In the genomic region with DNA sequence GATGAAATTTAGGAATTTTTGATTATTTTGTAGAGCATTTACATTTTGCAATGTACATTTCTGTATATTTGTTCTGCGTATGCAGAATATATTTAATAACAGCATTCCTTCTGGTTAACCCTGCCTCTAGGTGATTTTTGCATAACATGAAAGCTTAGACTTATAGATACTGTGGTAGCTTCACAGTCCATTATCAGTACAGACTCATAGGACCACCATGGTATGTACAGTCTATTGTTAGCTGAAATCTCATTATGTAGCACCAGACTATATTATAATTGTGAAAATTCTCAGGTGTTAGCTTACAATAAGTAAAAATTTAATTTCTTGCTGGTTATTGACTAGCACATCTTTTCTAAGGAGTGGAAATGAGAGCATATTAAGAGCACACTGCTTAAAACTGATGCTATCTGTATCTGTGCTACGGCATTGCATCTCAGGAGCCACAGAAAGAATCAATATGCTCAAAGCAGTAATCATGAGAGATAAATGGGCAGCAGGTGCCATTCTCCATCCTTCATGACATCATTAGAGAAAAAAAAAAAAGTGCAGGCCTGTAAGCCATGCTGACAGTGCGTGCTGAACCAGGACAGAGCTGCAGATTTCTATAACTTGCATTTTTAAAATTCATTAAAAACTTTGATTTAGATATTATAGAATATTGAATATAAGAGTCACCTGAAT, we compare ENCODE assay signal across 22 mouse cellular contexts.
"Had no signal": no experiment of that assay in that cellular context is flagged by ENCODE, and none has a peak within 500 bp of the region (broad histone marks: within the 10 kb centered on the region; RNA-seq: fewer than 3 reads in every experiment).

No protein-coding gene starts in this region.

- H3K4me1 ChIP-seq: hindbrain, embryonic 10.5 days; hindbrain, embryonic 15.5 days; intestine, embryonic 15.5 days; limb, embryonic 15.5 days had no signal

- ATAC-seq: forebrain, embryonic 16.5 days; inflammation-experienced regulatory T-cells, adult 6 months; intestine, embryonic 15.5 days; intestine, postnatal 0 days had no signal

- H3K36me3 ChIP-seq: hindbrain, embryonic 10.5 days; hindbrain, embryonic 15.5 days; intestine, embryonic 15.5 days; limb, embryonic 13.5 days; limb, embryonic 15.5 days had no signal

- DNase-seq: gastrocnemius, adult 2 months; gastrocnemius, postnatal 10 days; gastrocnemius, postnatal 25 days; heart, adult 2 months; heart, postnatal 10 days; heart, postnatal 4 days; kidney, adult 18-20 months; kidney, adult 8-10 months; kidney, postnatal 10 days; kidney, postnatal 25 days; kidney, postnatal 4 days; left cerebral cortex, postnatal 4 days had no signal

- H3K4me3 ChIP-seq: gastrocnemius, adult 2 months; heart, adult 2 months; hindbrain, embryonic 10.5 days; hindbrain, embryonic 15.5 days; intestine, embryonic 15.5 days; layer of hippocampus, adult 2 months; limb, embryonic 13.5 days; limb, embryonic 15.5 days had no signal

- H3K9ac ChIP-seq: hindbrain, embryonic 15.5 days; intestine, embryonic 15.5 days; limb, embryonic 13.5 days; limb, embryonic 15.5 days had no signal

- H3K27ac ChIP-seq: gastrocnemius, adult 2 months; heart, adult 2 months; hindbrain, embryonic 10.5 days; hindbrain, embryonic 15.5 days; intestine, embryonic 15.5 days; layer of hippocampus, adult 2 months; limb, embryonic 13.5 days; limb, embryonic 15.5 days had no signal

- H3K4me2 ChIP-seq: heart, embryonic 11.5 days; hindbrain, embryonic 15.5 days; intestine, embryonic 15.5 days; limb, embryonic 13.5 days; limb, embryonic 15.5 days had no signal

- H3K27me3 ChIP-seq: hindbrain, embryonic 15.5 days; intestine, embryonic 15.5 days; limb, embryonic 13.5 days; limb, embryonic 15.5 days had no signal

- H3K9me3 ChIP-seq: hindbrain, embryonic 10.5 days; hindbrain, embryonic 15.5 days; intestine, embryonic 15.5 days; limb, embryonic 13.5 days; limb, embryonic 15.5 days had no signal
